Mouse (Mus musculus) hindbrain, postnatal 0 days (tissue): ENCODE data around the gene Icam4. TPM values are rescaled to one million over a fixed set of nuclear protein-coding genes. Genes with fewer than 3 reads are reported as not detected.

Experiments
- ATAC-seq: fragments of 200-750 bp; cut with Nextera tagmentation; 2 replicates; pipeline ENCODE4 v1.8.0; 2017; ENCODE audit warnings: mild to moderate bottlenecking, moderate TSS enrichment, moderate library complexity
- DNase-seq: peaks from one replicate; pipeline ENCODE4 v3.0.0-alpha.2; 2015; ENCODE audit warnings: low spot score
- H3K27ac ChIP-seq: fragments of 300-500 bp; sonication (generic); 2 replicates; pipeline ENCODE4 v1.5.1; 2014; ENCODE audit warnings: mild to moderate bottlenecking
- H3K27me3 ChIP-seq: fragments of 300-500 bp; sonication (generic); 2 replicates; pipeline ENCODE4 v1.6.1; 2014; ENCODE audit warnings: low read length, mixed read lengths; ENCODE audit not compliant: insufficient read depth
- H3K36me3 ChIP-seq: fragments of 300-500 bp; sonication (generic); 2 replicates; pipeline ENCODE4 v1.6.1; 2014; ENCODE audit warnings: low read length, mixed read lengths; ENCODE audit not compliant: insufficient read depth
- H3K4me1 ChIP-seq: fragments of 300-500 bp; sonication (generic); 2 replicates; pipeline ENCODE4 v1.6.1; 2014; ENCODE audit warnings: antibody characterized with exemption, low read length, mixed read lengths; ENCODE audit not compliant: insufficient read depth
- H3K4me2 ChIP-seq: fragments of 300-500 bp; sonication (generic); 2 replicates; pipeline ENCODE4 v1.6.1; 2014; ENCODE audit warnings: low read depth, mild to moderate bottlenecking, low read length, moderate library complexity, mixed read lengths
- H3K4me3 ChIP-seq: fragments of 300-500 bp; sonication (generic); 2 replicates; pipeline ENCODE4 v1.5.1; 2014; ENCODE audit warnings: low read length
- H3K9ac ChIP-seq: fragments of 300-500 bp; sonication (generic); replicated peaks from 2 replicates; pipeline ENCODE4 v1.6.1; 2014; ENCODE audit warnings: mild to moderate bottlenecking, low read length, moderate library complexity, mixed read lengths
- H3K9me3 ChIP-seq: fragments of 300-500 bp; sonication (generic); 2 replicates; pipeline ENCODE4 v1.6.1; 2016; ENCODE audit warnings: low read length, mixed read lengths
- CTCF ChIP-seq: IDR thresholded peaks from 2 replicates; pipeline ENCODE4 v1.5.1; 2016; ENCODE audit warnings: antibody characterized with exemption, control low read depth, low read depth
- WGBS: fragments of 180-500 bp; shearing (Covaris S2); extraction: QIAGEN DNeasy Blood & Tissue Kit; methylation state at CpG from one replicate; pipeline ENCODE4 v1.1.7; 2014; 5-methylcytosine and 5-hydroxymethylcytosine counted together
- polyA plus RNA-seq: library from polyadenylated mRNA; unstranded; fragments of >200 nt; fragmentation: Nextera tagmentation; extraction: Ambion mirVana; gene quantifications from 2 replicates; pipeline ENCODE4 v1.2.1, GENCODE M21; 2015
- total RNA-seq: library from RNA; depleted of rRNA; stranded (reverse); fragments of >200 nt; gene quantifications from 2 replicates; pipeline ENCODE4 v1.2.3, GENCODE M21; 2014

Icam4 gene
- total and polyA plus RNA-seq, 2 experiments from 2014 or later = 0.15 TPM; not detected in 1

- Histone ChIP-seq H3K9ac (no peak overlapping the region; the same call in 1 of the 2 replicates), H3K4me3 (peak overlapping the region; percentile 56), H3K9me3 (no peaks in the 10 kb centered on the region), H3K36me3 (no peaks in the 10 kb centered on the region), H3K4me2 (peak overlapping the region; percentile 98), H3K4me1 (peaks cover 46% of the 10 kb centered on the region), H3K27ac (no peak overlapping the region), H3K27me3 (peaks cover 63% of the 10 kb centered on the region)
- no peak for TF ChIP-seq CTCF
- ATAC-seq (no peak), DNase-seq (peak; percentile 68)
- WGBS = 1% methylated on average over 34 of the region's 34 CpGs
Observed at GRCm38 (mm10) chr9:21033136-21033535, 4.0 kb downstream of the Icam4 start.

GRCm38 (mm10) chr9:21034481-21035085 lies 5.4 kb downstream of the Icam4 start:
- no peak for DNase-seq

GRCm38 (mm10) chr9:21035586-21035985 lies 6.4 kb downstream of the Icam4 start:
- no peak for TF ChIP-seq CTCF
- Histone ChIP-seq H3K9ac (no peak overlapping the region), H3K4me3 (0 out of 2 replicates have a peak overlapping the region, but pooled peaks have one; percentile 3), H3K27ac (no peak overlapping the region), H3K27me3 (peaks cover 68% of the 10 kb centered on the region), H3K4me1 (peaks cover 46% of the 10 kb centered on the region), H3K9me3 (no peaks in the 10 kb centered on the region), H3K36me3 (no peaks in the 10 kb centered on the region), H3K4me2 (peak overlapping the region; percentile 74; the same call in 1 of the 2 replicates)
- 24% methylated on average over 9 of the region's 9 CpGs for WGBS
- ATAC-seq = no peak
- no peak for DNase-seq

More at GRCm38 (mm10) chr9:21034481-21035085, 5.4 kb downstream of the Icam4 start:
- no peaks in the 10 kb centered on the region for H3K9me3 ChIP-seq
- ATAC-seq = no peak
- H3K4me2 ChIP-seq = 0 out of 2 replicates have a peak overlapping the region, but pooled peaks have one; percentile 10
- H3K36me3 ChIP-seq = no peaks in the 10 kb centered on the region
- H3K9ac ChIP-seq = no peak overlapping the region
- WGBS = 11% methylated on average over 17 of the region's 17 CpGs
- no peak for TF ChIP-seq CTCF
- H3K4me1 ChIP-seq = peaks cover 46% of the 10 kb centered on the region
- H3K4me3 ChIP-seq = no peak overlapping the region
- H3K27me3 ChIP-seq = peaks cover 68% of the 10 kb centered on the region
- no peak overlapping the region for H3K27ac ChIP-seq

GRCm38 (mm10) chr9:21036161-21036560 lies 7.0 kb downstream of the Icam4 start:
- peak overlapping the region; percentile 74 for H3K4me2 ChIP-seq

GRCm38 (mm10) chr9:21036666-21037065 lies 7.5 kb downstream of the Icam4 start:
- WGBS = 3% methylated on average over 22 of the region's 22 CpGs
- H3K9me3 ChIP-seq = no peaks in the 10 kb centered on the region
- H3K27ac ChIP-seq = no peak overlapping the region
- TF ChIP-seq CTCF = peak; percentile 13; the same call in 1 of the 2 replicates
- ATAC-seq = no peak
- H3K4me1 ChIP-seq = peaks cover 41% of the 10 kb centered on the region
- DNase-seq = no peak
- H3K4me2 ChIP-seq = peak overlapping the region; percentile 74
- peak overlapping the region; percentile 56; the same call in 1 of the 2 replicates for H3K9ac ChIP-seq
- H3K4me3 ChIP-seq = peak overlapping the region; percentile 46
- peaks cover 68% of the 10 kb centered on the region for H3K27me3 ChIP-seq
- H3K36me3 ChIP-seq = no peaks in the 10 kb centered on the region

More at GRCm38 (mm10) chr9:21036161-21036560, 7.0 kb downstream of the Icam4 start:
- Histone ChIP-seq H3K9me3 (no peaks in the 10 kb centered on the region), H3K4me3 (peak overlapping the region; percentile 46; the same call in 1 of the 2 replicates), H3K9ac (no peak overlapping the region), H3K36me3 (no peaks in the 10 kb centered on the region), H3K27me3 (peaks cover 68% of the 10 kb centered on the region), H3K4me1 (peaks cover 43% of the 10 kb centered on the region), H3K27ac (no peak overlapping the region)
- ATAC-seq = no peak
- DNase-seq = no peak
- WGBS = 15% methylated on average over 20 of the region's 20 CpGs
- no peak for TF ChIP-seq CTCF

- ATAC-seq = peak; percentile 70
- Histone ChIP-seq H3K27ac (no peak overlapping the region), H3K4me2 (peak overlapping the region; percentile 74), H3K4me3 (peak overlapping the region; percentile 46), H3K4me1 (peaks cover 33% of the 10 kb centered on the region), H3K27me3 (peaks cover 63% of the 10 kb centered on the region), H3K36me3 (no peaks in the 10 kb centered on the region), H3K9ac (peak overlapping the region; percentile 56), H3K9me3 (no peaks in the 10 kb centered on the region)
- peak; percentile 69 for DNase-seq
- WGBS = 2% methylated on average over 31 of the region's 31 CpGs
- no peak for TF ChIP-seq CTCF
Observed at GRCm38 (mm10) chr9:21037481-21037891, 8.3 kb downstream of the Icam4 start.

- DNase-seq (no peak), ATAC-seq (no peak)
- H3K27ac ChIP-seq = no peak overlapping the region
- no peak overlapping the region for H3K4me2 ChIP-seq
- peaks cover 42% of the 10 kb centered on the region for H3K27me3 ChIP-seq
- WGBS = 66% methylated on average over 3 of the region's 3 CpGs
- no peak overlapping the region for H3K4me3 ChIP-seq
- TF ChIP-seq CTCF = no peak
- no peaks in the 10 kb centered on the region for H3K9me3 ChIP-seq
- peaks cover 21% of the 10 kb centered on the region for H3K4me1 ChIP-seq
- no peaks in the 10 kb centered on the region for H3K36me3 ChIP-seq
- H3K9ac ChIP-seq = no peak overlapping the region
Observed at GRCm38 (mm10) chr9:21039779-21040178, 10.6 kb downstream of the Icam4 start.
